Mouse (Mus musculus): ENCODE data around the gene Bloc1s1. TPM values are rescaled to one million over a fixed set of nuclear protein-coding genes. Genes with fewer than 3 reads are reported as not detected.

The Bloc1s1 gene
- polyA plus RNA-seq, 1 experiment = 126 TPM

GRCm38 (mm10) chr10:128888941-128889827 lies 34.7 kb downstream of the Bloc1s1 start:
- 33% methylated on average over 7 of the region's 7 CpGs for WGBS
- DNase-seq (ENCODE audit: low read depth, low spot score) = no peak

GRCm38 (mm10) chr10:128882067-128882466 lies 41.8 kb downstream of the Bloc1s1 start:
- 94% methylated on average over 5 of the region's 5 CpGs for WGBS
- DNase-seq (ENCODE audit: low read depth, low spot score) = no peak

GRCm38 (mm10) chr10:128878811-128879210 lies 45.0 kb downstream of the Bloc1s1 start:
- WGBS = 87% methylated on average over 2 of the region's 2 CpGs
- DNase-seq (ENCODE audit: low read depth, low spot score) = no peak

- no peak for DNase-seq (ENCODE audit: low read depth, low spot score)
Measured at GRCm38 (mm10) chr10:128878291-128878690, 45.5 kb downstream of the Bloc1s1 start.

GRCm38 (mm10) chr10:128870341-128870740 lies 53.5 kb downstream of the Bloc1s1 start:
- 74% methylated on average over 3 of the region's 3 CpGs for WGBS

More at GRCm38 (mm10) chr10:128870341-128870740, 53.5 kb downstream of the Bloc1s1 start:
- DNase-seq (ENCODE audit: low read depth, low spot score) = no peak

Other genes starting within 250 kb of the Bloc1s1 start
- 48.9 and 241 TPM in 2 replicates for gene Suox, start 250.0 kb downstream of the Bloc1s1 start, polyA plus RNA-seq (2012; rRNA removed)
- gene Rab5b, start 227.8 kb downstream of the Bloc1s1 start, polyA plus RNA-seq (2012; rRNA removed) = 45.2 and 53.9 TPM in 2 replicates
- gene Pmel, start 219.8 kb downstream of the Bloc1s1 start, polyA plus RNA-seq (2012; rRNA removed) = 2.6 and 2.8 TPM in 2 replicates
- 25.9 and 27.0 TPM in 2 replicates for gene Cdk2, start 219.0 kb downstream of the Bloc1s1 start, polyA plus RNA-seq (2012; rRNA removed)
- 88.1 and 115 TPM in 2 replicates for gene Dgka, start 179.2 kb downstream of the Bloc1s1 start, polyA plus RNA-seq (2012; rRNA removed)
- 26.2 and 26.5 TPM in 2 replicates for gene Pym1, start 176.1 kb downstream of the Bloc1s1 start, polyA plus RNA-seq (2012; rRNA removed)
- gene Mmp19, start 133.1 kb downstream of the Bloc1s1 start, polyA plus RNA-seq (2012; rRNA removed) = 2.9 and 3.1 TPM in 2 replicates
- 17.7 and 18.7 TPM in 2 replicates for gene Dnajc14, start 120.0 kb downstream of the Bloc1s1 start, polyA plus RNA-seq (2012; rRNA removed)
- 8.6 and 9.2 TPM in 2 replicates for gene Tmem198b, start 119.7 kb downstream of the Bloc1s1 start, polyA plus RNA-seq (2012; rRNA removed)
- 6.2 and 6.4 TPM in 2 replicates for gene Sarnp, start 106.7 kb downstream of the Bloc1s1 start, polyA plus RNA-seq (2012; rRNA removed)
- gene Ormdl2, start 102.4 kb downstream of the Bloc1s1 start, polyA plus RNA-seq (2012; rRNA removed) = 135 and 144 TPM in 2 replicates
- gene Gdf11, start 32.3 kb downstream of the Bloc1s1 start, polyA plus RNA-seq (2012; rRNA removed) = 0.98 and 1.2 TPM in 2 replicates
- gene Cd63, start 23.0 kb downstream of the Bloc1s1 start, polyA plus RNA-seq (2012; rRNA removed) = 130 and 137 TPM in 2 replicates
- 19.0 and 19.3 TPM in 2 replicates for gene Rdh5, start 1.1 kb downstream of the Bloc1s1 start, polyA plus RNA-seq (2012; rRNA removed)
- 12.6 and 12.9 TPM in 2 replicates for gene Itga7, start 9.8 kb upstream of the Bloc1s1 start, polyA plus RNA-seq (2012; rRNA removed)
- gene Mettl7b, start 37.0 kb upstream of the Bloc1s1 start, polyA plus RNA-seq (2012; rRNA removed) = 34.5 and 82.9 TPM in 2 replicates
- gene Olfr9, start 65.4 kb upstream of the Bloc1s1 start, polyA plus RNA-seq (2012; rRNA removed) = not detected in 2 replicates
- gene Olfr763, start 86.8 kb upstream of the Bloc1s1 start, polyA plus RNA-seq (2012; rRNA removed) = not detected in 2 replicates
- gene Olfr764-ps1, start 115.9 kb upstream of the Bloc1s1 start, polyA plus RNA-seq (2012; rRNA removed) = not detected in 2 replicates
- gene Olfr765, start 126.0 kb upstream of the Bloc1s1 start, polyA plus RNA-seq (2012; rRNA removed) = not detected in 2 replicates
- not detected in 2 replicates for gene Olfr766-ps1, start 144.9 kb upstream of the Bloc1s1 start, polyA plus RNA-seq (2012; rRNA removed)
- not detected in 2 replicates for gene Olfr767, start 158.9 kb upstream of the Bloc1s1 start, polyA plus RNA-seq (2012; rRNA removed)
- gene Olfr768, start 175.3 kb upstream of the Bloc1s1 start, polyA plus RNA-seq (2012; rRNA removed) = not detected in 2 replicates
- not detected in 2 replicates for gene Olfr769, start 193.8 kb upstream of the Bloc1s1 start, polyA plus RNA-seq (2012; rRNA removed)
- gene Olfr770, start 215.0 kb upstream of the Bloc1s1 start, polyA plus RNA-seq (2012; rRNA removed) = not detected in 2 replicates
- not detected in 2 replicates for gene Olfr771, start 240.7 kb upstream of the Bloc1s1 start, polyA plus RNA-seq (2012; rRNA removed)

Measured in large intestine, adult 2 months (tissue).